Mouse (Mus musculus): ENCODE data around the gene Vasn.

DNA sequence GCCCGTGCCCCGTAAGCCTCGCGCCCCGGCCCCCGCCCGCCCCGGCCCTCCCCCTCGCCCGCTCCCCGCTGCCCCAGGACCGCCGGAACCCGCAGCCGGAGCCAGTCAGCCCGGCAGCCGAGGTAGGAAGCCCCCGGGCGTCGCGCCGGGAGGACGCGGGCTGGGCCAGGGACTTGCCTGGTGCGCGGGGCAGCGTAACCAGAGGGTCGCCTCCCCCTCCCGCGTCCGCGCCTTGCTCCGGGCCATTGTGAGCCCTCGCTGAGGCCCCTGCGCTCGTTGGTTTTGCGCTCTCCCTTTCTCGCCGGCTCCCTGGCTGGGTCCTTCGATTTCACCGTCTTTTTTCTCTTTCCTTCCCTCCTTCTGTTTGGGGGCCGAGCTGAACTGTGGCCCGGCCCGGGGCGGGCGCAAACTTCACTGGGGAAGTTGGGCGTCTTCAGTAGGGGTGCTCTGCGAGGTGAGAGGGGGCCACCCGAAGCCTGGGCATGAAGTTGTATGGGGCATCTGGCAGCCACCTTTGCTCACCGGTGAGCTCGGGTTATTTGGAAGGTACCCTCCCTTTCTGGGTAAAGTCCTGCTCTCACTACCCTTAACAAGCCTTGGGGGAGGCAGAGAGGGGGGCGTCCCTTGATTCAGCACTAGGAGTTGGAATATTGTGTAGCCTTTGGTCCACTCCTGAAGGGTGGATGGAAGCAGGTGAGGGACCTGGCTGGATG lies 44.8 kb upstream of the Vasn start:
- no peak for TF ChIP-seq EP300 (optimal IDR thresholded peaks at IDR 0.05)
- TF ChIP-seq CTCF (IDR thresholded peaks at IDR 0.05; ENCODE audit: low read depth) = no peak
